Mouse (Mus musculus) neural tube, embryonic 12.5 days (tissue): ENCODE results near the gene Stt3a. TPM values are rescaled to one million over a fixed set of nuclear protein-coding genes. Genes with fewer than 3 reads are reported as not detected.

Experiments used
- ATAC-seq: fragments of 200-750 bp; cut with Nextera tagmentation; 2 replicates; pipeline ENCODE4 v1.8.0; 2017; ENCODE audit warnings: low read depth, mild to moderate bottlenecking, moderate TSS enrichment, moderate library complexity; ENCODE audit not compliant: low FRiP score
- H3K27ac ChIP-seq: fragments of 300-500 bp; sonication (generic); 2 replicates; pipeline ENCODE4 v1.5.1; 2016
- H3K27me3 ChIP-seq: fragments of 300-500 bp; sonication (generic); replicated peaks from 2 replicates; pipeline ENCODE4 v1.6.1; 2016; ENCODE audit warnings: mild to moderate bottlenecking
- H3K36me3 ChIP-seq: fragments of 300-500 bp; sonication (generic); 2 replicates; pipeline ENCODE4 v1.6.1; 2016; ENCODE audit warnings: mild to moderate bottlenecking
- H3K4me1 ChIP-seq: fragments of 300-500 bp; sonication (generic); 2 replicates; pipeline ENCODE4 v1.6.1; 2016
- H3K4me2 ChIP-seq: fragments of 300-500 bp; sonication (generic); replicated peaks from 2 replicates; pipeline ENCODE4 v1.6.1; 2016; ENCODE audit warnings: mild to moderate bottlenecking
- H3K4me3 ChIP-seq: fragments of 300-500 bp; sonication (generic); 2 replicates; pipeline ENCODE4 v1.5.1; 2016
- H3K9ac ChIP-seq: fragments of 300-500 bp; sonication (generic); 2 replicates; pipeline ENCODE4 v1.6.1; 2016; ENCODE audit warnings: mild to moderate bottlenecking
- H3K9me3 ChIP-seq: fragments of 300-500 bp; sonication (generic); 2 replicates; pipeline ENCODE4 v1.6.1; 2016; ENCODE audit warnings: mild to moderate bottlenecking
- WGBS: fragments of 180-500 bp; shearing (Covaris S2); methylation state at CpG from one replicate; pipeline ENCODE4 v1.1.7; 2016; 5-methylcytosine and 5-hydroxymethylcytosine counted together
- polyA plus RNA-seq: library from polyadenylated mRNA; unstranded; fragments of >200 nt; fragmentation: Nextera tagmentation; extraction: Ambion mirVana; gene quantifications from 2 replicates; pipeline ENCODE4 v1.2.1, GENCODE M21; 2016

The Stt3a gene
- polyA plus RNA-seq, 1 experiment from 2014 or later, result 144 TPM

GRCm38 (mm10) chr9:36694276-36694675 is 73.2 kb downstream of the Stt3a start:
- Histone ChIP-seq H3K27ac (no peak overlapping the region), H3K36me3 (no peaks in the 10 kb centered on the region), H3K4me3 (no peak overlapping the region), H3K9me3 (no peaks in the 10 kb centered on the region), H3K4me2 (no peak overlapping the region), H3K4me1 (no peaks in the 10 kb centered on the region), H3K27me3 (no peaks in the 10 kb centered on the region), H3K9ac (no peak overlapping the region)
- ATAC-seq, result no peak
- 90% methylated on average over 10 of the region's 10 CpGs for WGBS

GRCm38 (mm10) chr9:36692920-36693319 is 74.6 kb downstream of the Stt3a start, which contains the start of gene Acrv1:
Gene Acrv1, plus strand, starts transcription at chr9:36693220.
- Histone ChIP-seq H3K9ac (no peak within 1 kb of the TSS), H3K27ac (no peak within 1 kb of the TSS), H3K4me3 (no peak within 1 kb of the TSS), H3K4me1 (no peaks in the 10 kb centered on the region), H3K27me3 (no peaks in the 10 kb centered on the region), H3K9me3 (no peaks in the 10 kb centered on the region), H3K4me2 (no peak within 1 kb of the TSS), H3K36me3 (no peaks in the 10 kb centered on the region)
- ATAC-seq, result no peak
- 61% methylated on average over 1 of the region's 1 CpGs for WGBS

- ATAC-seq, result no peak
- Histone ChIP-seq H3K27ac (no peak overlapping the region), H3K4me2 (no peak overlapping the region), H3K4me3 (no peak overlapping the region), H3K4me1 (no peaks in the 10 kb centered on the region), H3K36me3 (no peaks in the 10 kb centered on the region), H3K9ac (no peak overlapping the region), H3K9me3 (no peaks in the 10 kb centered on the region), H3K27me3 (no peaks in the 10 kb centered on the region)
These were observed 80.2 kb downstream of the Stt3a start for GRCm38 (mm10) chr9:36687329-36687728.

GRCm38 (mm10) chr9:36681424-36681823 is 86.1 kb downstream of the Stt3a start:
- H3K27ac ChIP-seq, result no peak overlapping the region
- H3K9me3 ChIP-seq, result no peaks in the 10 kb centered on the region
- no peak for ATAC-seq
- no peak overlapping the region for H3K9ac ChIP-seq
- 85% methylated on average over 2 of the region's 2 CpGs for WGBS
- H3K36me3 ChIP-seq, result no peaks in the 10 kb centered on the region
- H3K4me1 ChIP-seq, result no peaks in the 10 kb centered on the region
- no peaks in the 10 kb centered on the region for H3K27me3 ChIP-seq
- no peak overlapping the region for H3K4me3 ChIP-seq
- no peak overlapping the region for H3K4me2 ChIP-seq

Other genes with a start within 250 kb of the Stt3a start
- not detected in 2 replicates for gene Gm5615, start 225.7 kb downstream of the Stt3a start, polyA plus RNA-seq
- not detected in 2 replicates for gene Gm17689, start 185.0 kb downstream of the Stt3a start, polyA plus RNA-seq
- gene A630095E13Rik, start 124.3 kb downstream of the Stt3a start, polyA plus RNA-seq, result not detected in 2 replicates
- gene Acrv1, start 74.5 kb downstream of the Stt3a start, polyA plus RNA-seq, result not detected in 2 replicates
- 27.2 and 30.1 TPM in 2 replicates for gene Chek1, start 40.6 kb downstream of the Stt3a start, polyA plus RNA-seq
- 119 and 122 TPM in 2 replicates for gene Ei24, start 29.7 kb upstream of the Stt3a start, polyA plus RNA-seq
- gene Fez1, start 54.2 kb upstream of the Stt3a start, polyA plus RNA-seq, result 428 and 435 TPM in 2 replicates